Mouse (Mus musculus) gastrocnemius, adult 2 months (tissue): ENCODE data around the gene Aldh2. TPM values are rescaled to one million over a fixed set of nuclear protein-coding genes. Genes with fewer than 3 reads are reported as not detected.
A peak's percentile ranks its signal among the peaks of the same experiment; 100 is the strongest.
"Not testable (repeated sequence)": the region's sequence is repeated elsewhere in the genome, so short reads cannot be mapped to it uniquely, and the experiment has no call there.

Experiments used
- DNase-seq: peaks from one replicate; pipeline ENCODE4 v3.0.0; 2022
- H3K27ac ChIP-seq: fragments of 200-600 bp; 2 replicates; pipeline ENCODE4 v1.8.1; 2022; ENCODE audit warnings: mild to moderate bottlenecking
- H3K4me3 ChIP-seq: fragments of 200-600 bp; 2 replicates; pipeline ENCODE4 v1.8.1; 2022; ENCODE audit warnings: mild to moderate bottlenecking, moderate library complexity
- CTCF ChIP-seq: fragments of 200-600 bp; IDR thresholded peaks from 2 replicates; pipeline ENCODE4 v1.8.1; 2022; ENCODE audit warnings: antibody characterized with exemption, mild to moderate bottlenecking, moderate library complexity
- intact Hi-C: fragments of 180-260 bp; cut with DNase I; formaldehyde crosslinking; loops from one replicate; pipeline ENCODE4 v1.15.1; 2025
- total RNA-seq, 2 experiments: library from RNA; stranded (reverse); gene quantifications; 2 replicates each; pipeline ENCODE4 v1.2.3; 2021

Gene Aldh2
- total RNA-seq, 2 experiments from 2014 or later: 116 to 287 TPM

DNA sequence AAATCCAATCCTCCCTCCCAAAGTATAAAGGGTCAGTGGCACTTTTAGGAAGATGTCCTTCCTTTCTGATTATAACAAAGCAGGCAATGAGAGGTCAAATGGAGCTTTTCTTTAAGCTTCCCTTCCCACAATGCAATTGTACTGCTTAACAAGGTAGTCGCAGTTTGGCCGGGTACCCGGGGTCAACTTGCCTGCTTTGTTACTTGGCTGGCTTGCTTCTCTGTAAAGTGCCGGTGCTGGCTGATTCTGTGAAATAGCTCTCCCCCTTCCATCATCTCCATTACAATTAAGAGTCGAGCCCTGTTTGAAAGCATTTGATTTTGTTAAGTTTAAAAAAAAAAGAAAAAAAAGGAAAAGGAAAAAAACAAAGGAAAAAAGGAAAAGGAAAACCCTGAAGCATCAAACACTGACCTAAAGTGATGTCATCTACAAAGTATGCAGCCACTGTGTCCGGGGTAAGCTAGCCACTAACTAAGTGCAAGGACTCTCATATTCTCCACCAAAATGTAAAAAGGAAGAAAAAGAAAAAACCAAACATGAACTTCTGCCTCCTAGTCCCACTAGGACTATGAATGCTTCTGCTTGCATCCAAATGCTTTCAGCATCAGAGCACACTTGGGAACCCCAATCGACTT lies 56.6 kb downstream of the Aldh2 start:
- H3K27ac ChIP-seq: no peak overlapping the region
- H3K4me3 ChIP-seq: no peak overlapping the region
- intact Hi-C loops: no loop called here
- TF ChIP-seq CTCF: no peak
- DNase-seq: no peak

DNA sequence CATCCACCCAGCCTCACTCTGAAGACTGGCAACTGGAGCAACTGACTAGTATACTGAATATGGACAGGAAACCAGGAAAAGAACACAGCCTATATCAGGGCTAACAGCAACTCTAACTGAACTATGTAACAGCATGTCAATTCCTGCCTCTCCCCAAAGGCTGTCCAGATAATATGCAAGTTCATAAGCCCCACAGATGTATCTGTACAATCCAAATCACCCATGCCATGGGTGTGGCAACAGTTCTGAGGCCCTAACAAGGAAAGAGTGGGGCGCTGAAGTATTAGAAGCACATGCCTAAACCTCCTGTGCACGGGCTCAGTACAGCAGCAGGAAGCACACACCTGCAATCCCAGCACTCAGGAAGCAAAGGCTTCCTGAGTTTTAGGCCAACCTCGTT lies 58.5 kb downstream of the Aldh2 start:
- intact Hi-C loops: no loop called here
- DNase-seq: no peak
- TF ChIP-seq CTCF: no peak
- no peak overlapping the region for H3K4me3 ChIP-seq
- H3K27ac ChIP-seq: no peak overlapping the region

DNA sequence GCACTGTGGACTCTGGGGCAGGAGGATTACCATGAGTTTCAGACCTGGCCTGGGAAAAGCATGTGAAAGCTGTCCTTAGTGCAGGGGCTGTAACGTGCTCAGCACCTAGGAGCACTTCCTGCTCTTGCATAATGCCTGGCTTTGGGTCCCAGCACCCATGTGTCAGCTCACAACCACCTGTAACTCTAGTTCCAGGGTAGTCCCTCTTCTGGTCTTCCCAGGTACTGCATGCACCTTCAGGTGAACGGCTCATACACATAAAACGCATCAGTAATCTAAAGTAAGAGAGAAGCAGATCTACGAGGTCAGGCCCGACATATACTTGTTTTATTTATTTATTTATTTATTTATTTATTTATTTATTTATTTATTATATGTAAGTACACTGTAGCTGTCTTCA lies 59.1 kb downstream of the Aldh2 start:
- intact Hi-C loops: no loop called here
- no peak for DNase-seq
- Histone ChIP-seq H3K27ac (no peak overlapping the region), H3K4me3 (no peak overlapping the region)
- peak; percentile 39; the same call in 1 of the 2 replicates for TF ChIP-seq CTCF

DNA sequence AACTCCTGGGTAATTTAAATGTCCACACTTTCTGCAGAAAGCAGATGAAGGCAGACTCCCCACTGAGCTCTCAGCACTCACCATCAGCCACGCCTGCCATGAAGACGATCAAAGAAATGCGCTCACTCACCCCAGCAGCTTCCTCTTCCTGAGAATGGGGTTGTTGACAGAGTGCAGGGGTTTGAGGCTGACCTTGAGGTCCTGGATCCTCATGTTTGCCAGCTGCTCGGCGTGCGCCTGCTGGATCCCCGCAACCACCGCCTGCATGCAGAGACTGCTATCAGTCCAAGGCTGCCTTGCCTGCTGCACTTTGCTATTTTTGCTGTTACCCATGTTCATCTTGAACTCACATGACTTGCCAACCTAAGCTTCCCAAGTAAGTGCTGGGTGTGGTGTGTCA lies 66.7 kb downstream of the Aldh2 start:
- Histone ChIP-seq H3K27ac (peak overlapping the region; percentile 79), H3K4me3 (peak overlapping the region; percentile 4; the same call in 1 of the 2 replicates)
- TF ChIP-seq CTCF: no peak
- intact Hi-C loops: no loop called here
- DNase-seq: peak; percentile 43

DNA sequence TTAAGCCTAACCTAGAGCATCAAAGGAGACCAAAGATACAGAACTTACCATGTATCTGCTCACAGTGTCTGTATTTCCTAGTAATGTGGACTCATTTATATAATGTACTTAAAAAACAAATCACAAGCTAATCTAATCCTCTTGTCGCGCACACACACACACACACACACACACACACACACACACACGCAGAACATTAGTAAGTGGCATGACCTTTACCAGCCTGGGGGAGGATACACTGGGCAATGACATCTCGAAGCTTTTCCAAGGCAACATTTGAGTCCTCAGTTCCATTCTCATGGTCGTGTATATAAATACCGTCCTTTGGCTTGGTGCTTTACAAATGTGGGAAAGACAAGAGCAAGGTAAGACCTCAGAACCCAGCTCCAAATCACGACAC lies 67.1 kb downstream of the Aldh2 start:
- no peak for TF ChIP-seq CTCF
- no peak for DNase-seq
- intact Hi-C loops: no loop called here

DNA sequence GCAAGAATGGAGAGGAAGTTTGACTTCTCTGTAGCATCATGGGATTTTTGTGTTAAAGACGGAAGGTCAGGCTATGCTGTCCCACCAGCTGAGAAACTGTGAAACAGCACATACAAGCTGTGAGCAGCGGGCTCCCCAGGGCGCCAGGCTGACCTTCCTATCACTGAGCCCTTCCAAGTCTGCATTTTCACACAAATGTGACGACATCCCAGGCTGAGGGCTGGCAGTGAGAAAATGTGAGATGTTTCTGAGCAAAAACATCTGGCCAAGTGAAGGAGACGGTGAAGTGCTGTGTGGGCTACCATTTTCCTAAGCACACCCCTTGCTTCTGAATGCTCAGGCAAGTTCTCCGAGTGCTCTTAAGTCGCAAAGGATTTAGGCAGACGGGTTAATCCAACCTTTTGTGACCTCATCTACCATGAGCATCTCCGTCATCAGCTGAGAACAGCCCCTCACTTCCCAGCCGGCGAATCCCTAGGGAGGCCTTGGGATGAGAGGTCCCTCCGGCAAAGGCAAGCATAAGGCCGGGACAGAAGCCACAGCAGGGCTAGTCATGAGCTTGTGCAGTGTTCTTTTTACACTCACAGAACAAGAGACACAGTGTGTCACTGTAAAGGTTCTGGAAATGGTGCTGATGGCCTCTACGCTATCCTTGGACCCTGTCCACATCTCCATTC lies 67.7 kb downstream of the Aldh2 start:
- TF ChIP-seq CTCF: no peak
- intact Hi-C loops: no loop called here
- H3K4me3 ChIP-seq: no peak overlapping the region
- H3K27ac ChIP-seq: peak overlapping the region; percentile 48; the same call in 1 of the 2 replicates
- no peak for DNase-seq

More for the DNA sequence above, 67.1 kb downstream of the Aldh2 start:
- Histone ChIP-seq H3K4me3 (no peak overlapping the region), H3K27ac (peak overlapping the region; percentile 79)

DNA sequence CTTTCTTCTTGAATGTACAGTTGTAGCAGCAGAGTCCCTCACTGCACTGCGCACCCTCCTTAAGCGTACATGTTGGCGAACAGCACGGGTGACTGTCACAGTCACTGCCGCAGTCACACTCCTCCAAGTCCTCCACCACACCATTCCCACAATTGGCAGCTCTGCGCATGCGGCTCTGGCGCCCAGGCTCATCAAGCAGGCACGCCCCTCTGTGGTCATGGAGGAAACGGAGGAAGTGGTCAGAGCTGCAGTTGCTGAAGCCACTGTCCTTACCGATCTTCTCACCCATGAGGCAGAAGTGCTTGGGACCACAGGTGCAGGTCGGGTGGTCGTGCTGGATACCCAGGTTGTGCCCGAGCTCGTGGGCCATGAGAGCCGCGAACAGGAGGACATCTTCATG lies 73.9 kb downstream of the Aldh2 start:
- H3K4me3 ChIP-seq, DNase-seq, intact Hi-C loops, H3K27ac ChIP-seq: not testable (repeated sequence)

DNA sequence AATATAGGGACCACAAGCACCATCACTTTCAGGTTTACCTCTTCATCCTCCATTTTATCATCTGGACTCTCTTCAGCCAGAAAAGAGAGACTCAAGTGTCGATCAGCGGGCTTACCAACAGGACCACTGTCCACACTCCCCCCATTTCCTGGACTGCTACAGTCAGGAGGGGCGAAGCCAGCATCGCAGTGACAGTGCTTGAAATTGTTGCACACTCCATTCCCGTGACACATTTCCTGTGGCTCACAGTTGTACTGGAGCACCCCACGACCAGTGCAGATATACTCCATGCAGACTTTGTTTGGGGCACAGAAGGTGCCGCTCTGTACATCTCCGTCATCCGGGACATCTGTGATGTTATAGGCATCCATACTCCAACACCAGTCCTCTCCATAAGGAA lies 74.6 kb downstream of the Aldh2 start:
- Histone ChIP-seq H3K27ac (no peak overlapping the region), H3K4me3 (no peak overlapping the region)
- intact Hi-C loops: no loop called here
- DNase-seq: no peak
- TF ChIP-seq CTCF: no peak

Other genes with a start within 250 kb of the Aldh2 start
- gene Trafd1, start 208.2 kb downstream of the Aldh2 start, total RNA-seq: 10 to 100 TPM; 36.8 to 37.0 TPM
- gene Naa25, start 195.9 kb downstream of the Aldh2 start, total RNA-seq: 10 to 100 TPM; 26.9 to 33.3 TPM
- 1 to 10 TPM; 7.0 to 8.3 TPM for gene Tmem116, start 141.9 kb downstream of the Aldh2 start, total RNA-seq
- gene Erp29, start 141.3 kb downstream of the Aldh2 start, total RNA-seq: 10 to 100 TPM; 32.2 to 39.4 TPM
- gene Adam1b, start 90.4 kb downstream of the Aldh2 start, total RNA-seq: not detected
- gene Adam1a, start 48.3 kb downstream of the Aldh2 start, total RNA-seq: 1 to 10 TPM; 2.0 to 3.0 TPM
- not detected for gene Gm42878, start 48.3 kb downstream of the Aldh2 start, total RNA-seq
- 100 to 1,000 TPM; 100 to 131 TPM for gene Mapkapk5, start 47.9 kb downstream of the Aldh2 start, total RNA-seq
- 10 to 100 TPM; 23.3 to 34.5 TPM for gene Acad12, start 25.1 kb upstream of the Aldh2 start, total RNA-seq
- gene Acad10, start 66.7 kb upstream of the Aldh2 start, total RNA-seq: 10 to 100 TPM in 1 of 2 experiments, 1 to 10 TPM in 1; 9.1 to 14.9 TPM
- gene Brap, start 66.7 kb upstream of the Aldh2 start, total RNA-seq: 10 to 100 TPM; 31.5 to 35.5 TPM
- 100 to 1,000 TPM in 1 of 2 experiments, 10 to 100 TPM in 1; 94.6 to 117 TPM for gene Atxn2, start 117.5 kb upstream of the Aldh2 start, total RNA-seq
- 10 to 100 TPM; 11.9 to 15.4 TPM for gene Sh2b3, start 243.8 kb upstream of the Aldh2 start, total RNA-seq